Mouse (Mus musculus): ENCODE data around the gene Plekho1. TPM values are rescaled to one million over a fixed set of nuclear protein-coding genes. Genes with fewer than 3 reads are reported as not detected.

Gene Plekho1
- total RNA-seq, 2 experiments from 2014 or later, result 23.2 to 39.8 TPM

GRCm38 (mm10) chr3:95950763-95951551 lies 44.8 kb downstream of the Plekho1 start:
- DNase-seq, result peak; percentile 86

- no peak for DNase-seq
Measured at GRCm38 (mm10) chr3:95948325-95948724, 47.5 kb downstream of the Plekho1 start.

GRCm38 (mm10) chr3:95945731-95946240 lies 50.0 kb downstream of the Plekho1 start:
- DNase-seq, result peak; percentile 47

- DNase-seq, result no peak
Measured at GRCm38 (mm10) chr3:95944742-95945141, 51.1 kb downstream of the Plekho1 start.

GRCm38 (mm10) chr3:95943226-95943625 lies 52.6 kb downstream of the Plekho1 start:
- no peak for DNase-seq

GRCm38 (mm10) chr3:95942749-95943148 lies 53.1 kb downstream of the Plekho1 start:
- DNase-seq, result no peak

GRCm38 (mm10) chr3:95938835-95939234 lies 57.0 kb downstream of the Plekho1 start:
- no peak for DNase-seq

Other genes starting within 250 kb of the Plekho1 start
- gene Tars2, start 235.8 kb downstream of the Plekho1 start, total RNA-seq (2021), result 10 to 100 TPM; 25.9 to 26.9 TPM
- 10 to 100 TPM; 27.1 to 28.2 TPM for gene Rprd2, start 177.1 kb downstream of the Plekho1 start, total RNA-seq (2021)
- gene Prpf3, start 140.1 kb downstream of the Plekho1 start, total RNA-seq (2021), result 10 to 100 TPM; 11.8 to 17.6 TPM
- gene Mrps21, start 124.5 kb downstream of the Plekho1 start, total RNA-seq (2021), result 100 to 1,000 TPM; 277 to 284 TPM
- gene Ciart, start 113.8 kb downstream of the Plekho1 start, total RNA-seq (2021), result 1 to 10 TPM in 1 of 2 experiments, under 1 TPM in 1; 0.82 to 7.7 TPM
- gene BC028528, start 104.0 kb downstream of the Plekho1 start, total RNA-seq (2021), result 1 to 10 TPM; 2.8 to 3.7 TPM
- gene Aph1a, start 102.0 kb downstream of the Plekho1 start, total RNA-seq (2021), result 10 to 100 TPM; 43.9 to 51.9 TPM
- gene Car14, start 91.3 kb downstream of the Plekho1 start, total RNA-seq (2021), result 10 to 100 TPM; 78.0 to 92.8 TPM
- gene Anp32e, start 66.8 kb downstream of the Plekho1 start, total RNA-seq (2021), result 10 to 100 TPM; 67.4 to 69.1 TPM
- 10 to 100 TPM; 17.0 to 22.2 TPM for gene Vps45, start 62.5 kb upstream of the Plekho1 start, total RNA-seq (2021)
- 10 to 100 TPM; 52.5 to 54.4 TPM for gene Otud7b, start 108.5 kb upstream of the Plekho1 start, total RNA-seq (2021)
- gene Mtmr11, start 166.0 kb upstream of the Plekho1 start, total RNA-seq (2021), result 1 to 10 TPM; 2.5 to 4.1 TPM
- 10 to 100 TPM in 1 of 2 experiments, 1 to 10 TPM in 1; 8.8 to 10.3 TPM for gene Sf3b4, start 176.3 kb upstream of the Plekho1 start, total RNA-seq (2021)
- 1 to 10 TPM in 1 of 2 experiments, under 1 TPM in 1; 0.92 to 1.3 TPM for gene Sv2a, start 185.2 kb upstream of the Plekho1 start, total RNA-seq (2021)
- 10 to 100 TPM; 22.4 to 28.2 TPM for gene Bola1, start 223.7 kb upstream of the Plekho1 start, total RNA-seq (2021)
- 1 to 10 TPM; 1.7 TPM for gene Hist2h2ab, start 223.9 kb upstream of the Plekho1 start, total RNA-seq (2021)
- 10 to 100 TPM; 12.1 to 12.5 TPM for gene Hist2h2ac, start 224.9 kb upstream of the Plekho1 start, total RNA-seq (2021)
- gene Hist2h2be, start 225.1 kb upstream of the Plekho1 start, total RNA-seq (2021), result 1 to 10 TPM; 4.5 to 5.3 TPM
- 10 to 100 TPM in 1 of 2 experiments, 1 to 10 TPM in 1; 7.1 to 11.4 TPM for gene Hist2h3c2, start 243.1 kb upstream of the Plekho1 start, total RNA-seq (2021)
- gene Hist2h2aa2, start 244.3 kb upstream of the Plekho1 start, total RNA-seq (2021), result 100 to 1,000 TPM; 213 to 222 TPM
- gene Hist2h2aa1, start 249.5 kb upstream of the Plekho1 start, total RNA-seq (2021), result 1 to 10 TPM; 4.9 to 5.7 TPM

Data from gastrocnemius, postnatal 25 days (tissue).